Mouse (Mus musculus) G1E (cell line): ENCODE results near the gene Mei4. TPM values are rescaled to one million over a fixed set of nuclear protein-coding genes. Genes with fewer than 3 reads are reported as not detected.

Experiments used
- ATAC-seq: 2 replicates; pipeline ENCODE4 v1.8.0; 2016; ENCODE audit warnings: mild to moderate bottlenecking; ENCODE audit not compliant: insufficient number of reproducible peaks, poor library complexity, low FRiP score, severe bottlenecking; ENCODE audit errors: extremely low read depth
- DNase-seq: peaks from one replicate; pipeline ENCODE4 v3.0.0; 2012; ENCODE audit warnings: low spot score
- H3K27me3 ChIP-seq: 2 replicates; pipeline ENCODE4 v1.6.1; 2012; ENCODE audit warnings: mild to moderate bottlenecking, low read length, inconsistent platforms; ENCODE audit not compliant: insufficient read depth
- H3K36me3 ChIP-seq: replicated peaks from 2 replicates; pipeline ENCODE3; 2012; ENCODE audit warnings: mild to moderate bottlenecking, inconsistent platforms
- H3K4me1 ChIP-seq: 2 replicates; pipeline ENCODE4 v1.6.1; 2012; ENCODE audit warnings: low read depth, low read length, inconsistent platforms, mixed read lengths; ENCODE audit not compliant: insufficient read depth
- H3K4me3 ChIP-seq: 2 replicates; pipeline ENCODE4 v1.5.1; 2012; ENCODE audit warnings: low read depth, mild to moderate bottlenecking, inconsistent platforms, low read length, moderate library complexity, mixed read lengths
- H3K9me3 ChIP-seq: replicated peaks from 2 replicates; pipeline ENCODE4 v1.6.1; 2012; ENCODE audit warnings: inconsistent platforms
- CTCF ChIP-seq: IDR thresholded peaks from 2 replicates; pipeline ENCODE4 v1.5.1; 2012; ENCODE audit warnings: low read depth, low read length, inconsistent platforms, mixed read lengths
- GATA1 ChIP-seq: IDR thresholded peaks from 2 replicates; pipeline ENCODE4 v1.6.1; 2012; ENCODE audit warnings: borderline replicate concordance, low read length, inconsistent platforms, mixed read lengths
- GATA2 ChIP-seq: IDR thresholded peaks from 2 replicates; pipeline ENCODE4 v1.6.1; 2012; ENCODE audit warnings: low read depth, low read length, inconsistent platforms, borderline replicate concordance
- POLR2AphosphoS5 ChIP-seq: IDR thresholded peaks from 2 replicates; pipeline ENCODE4 v1.6.1; 2012; ENCODE audit warnings: low read depth, low read length, inconsistent platforms; ENCODE audit not compliant: insufficient replicate concordance
- TAL1 ChIP-seq: conservative IDR thresholded peaks from 2 replicates; pipeline ENCODE4 v1.6.1; 2012; ENCODE audit warnings: low read depth, low read length, inconsistent platforms, mixed read lengths
- polyA plus RNA-seq: library from polyadenylated mRNA; stranded (reverse); fragments of >175 nt; gene quantifications from 2 replicates; pipeline ENCODE4 v1.2.3, GENCODE M21; 2012
- total RNA-seq, 2 experiments: library from RNA; stranded (forward) in 1 of 2; stranded (reverse) in 1 of 2; fragments of 200-1000 nt in 1 of 2; fragments of >200 nt in 1 of 2; fragmentation: Nextera tagmentation in 1 of 2; gene quantifications; 2 replicates each; pipeline ENCODE4 v1.2.3; 2014 to 2017

Gene Mei4
- total and polyA plus RNA-seq, 3 experiments = 0.51 to 4.6 (median 1.8) TPM

DNA sequence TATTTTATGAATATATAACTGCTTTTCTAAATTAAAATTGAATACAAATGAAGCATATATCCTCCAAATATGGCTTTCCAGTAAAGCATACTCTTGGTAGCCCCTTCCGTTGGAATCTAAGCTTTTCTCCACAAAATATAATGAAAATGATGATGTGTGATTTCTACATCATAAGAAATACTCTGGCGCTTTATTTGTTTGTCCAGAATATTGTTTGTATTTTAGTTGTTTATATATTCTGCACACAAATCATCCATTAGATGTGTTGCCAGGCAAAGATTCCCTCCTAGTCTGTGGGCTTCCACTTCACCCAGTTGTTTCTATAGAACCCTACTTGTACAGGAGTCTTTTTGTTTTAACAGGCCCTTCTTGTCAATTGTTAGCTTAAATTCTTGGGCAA is 211.8 kb downstream of the Mei4 start:
- DNase-seq = no peak
- no peak overlapping the region for H3K4me3 ChIP-seq
- no peaks in the 10 kb centered on the region for H3K27me3 ChIP-seq
- H3K4me1 ChIP-seq = no peaks in the 10 kb centered on the region
- H3K9me3 ChIP-seq = no peaks in the 10 kb centered on the region
- no peak for ATAC-seq
- no peaks in the 10 kb centered on the region for H3K36me3 ChIP-seq
- no peak for TF ChIP-seq CTCF
- TF ChIP-seq POLR2AphosphoS5 = no peak
- TF ChIP-seq TAL1 = no peak
- TF ChIP-seq GATA2 = no peak
- TF ChIP-seq GATA1 = no peak

DNA sequence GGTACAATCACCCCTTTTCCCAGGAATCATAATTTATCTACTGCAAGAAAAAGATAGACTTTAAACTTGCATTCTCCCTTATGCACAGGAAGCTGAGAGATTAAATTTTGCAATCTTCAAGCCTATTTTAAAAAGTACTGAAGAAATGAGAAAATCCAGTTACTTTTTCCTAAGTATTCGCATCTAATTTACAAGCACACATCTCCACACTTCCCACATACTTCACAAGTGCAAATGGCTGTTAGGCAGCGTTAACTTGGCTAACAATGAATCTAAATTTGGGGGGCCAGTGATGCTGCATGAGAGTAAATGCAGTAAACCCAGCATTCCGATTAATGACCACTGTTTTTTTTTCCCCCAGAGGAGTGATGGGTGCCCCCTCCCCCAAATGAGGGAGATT is 232.9 kb downstream of the Mei4 start:
- H3K27me3 ChIP-seq = no peaks in the 10 kb centered on the region
- DNase-seq = no peak
- no peaks in the 10 kb centered on the region for H3K4me1 ChIP-seq
- no peak overlapping the region for H3K4me3 ChIP-seq
- H3K9me3 ChIP-seq = no peaks in the 10 kb centered on the region
- ATAC-seq = no peak
- no peaks in the 10 kb centered on the region for H3K36me3 ChIP-seq
- no peak for TF ChIP-seq GATA1
- TF ChIP-seq CTCF = no peak
- TF ChIP-seq GATA2 = no peak
- no peak for TF ChIP-seq POLR2AphosphoS5
- TF ChIP-seq TAL1 = no peak

DNA sequence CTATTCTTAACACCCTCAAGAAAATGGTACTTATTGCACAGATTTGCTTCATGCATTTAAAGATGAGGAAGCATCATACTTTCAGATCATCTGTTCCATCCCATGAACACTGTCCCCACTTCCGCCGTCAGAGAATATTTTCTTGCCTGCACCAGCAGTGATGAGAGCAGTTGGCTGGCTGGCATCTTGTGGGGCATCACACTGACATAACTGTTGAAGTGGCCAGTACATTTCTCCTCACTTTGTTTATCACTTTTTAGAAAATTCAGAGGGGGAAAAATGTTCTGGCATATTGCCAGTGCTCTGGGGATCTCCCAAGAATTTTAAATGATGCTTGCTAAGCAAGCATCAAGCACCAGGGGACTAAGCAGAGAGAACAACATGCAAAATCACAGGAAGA is 251.4 kb downstream of the Mei4 start:
- H3K4me1 ChIP-seq = no peaks in the 10 kb centered on the region
- TF ChIP-seq POLR2AphosphoS5 = no peak
- no peak for TF ChIP-seq TAL1
- TF ChIP-seq GATA2 = no peak
- no peak for TF ChIP-seq GATA1
- TF ChIP-seq CTCF = no peak
- no peaks in the 10 kb centered on the region for H3K9me3 ChIP-seq
- H3K36me3 ChIP-seq = no peaks in the 10 kb centered on the region
- H3K4me3 ChIP-seq = no peak overlapping the region
- no peak for DNase-seq
- H3K27me3 ChIP-seq = no peaks in the 10 kb centered on the region
- ATAC-seq = no peak

DNA sequence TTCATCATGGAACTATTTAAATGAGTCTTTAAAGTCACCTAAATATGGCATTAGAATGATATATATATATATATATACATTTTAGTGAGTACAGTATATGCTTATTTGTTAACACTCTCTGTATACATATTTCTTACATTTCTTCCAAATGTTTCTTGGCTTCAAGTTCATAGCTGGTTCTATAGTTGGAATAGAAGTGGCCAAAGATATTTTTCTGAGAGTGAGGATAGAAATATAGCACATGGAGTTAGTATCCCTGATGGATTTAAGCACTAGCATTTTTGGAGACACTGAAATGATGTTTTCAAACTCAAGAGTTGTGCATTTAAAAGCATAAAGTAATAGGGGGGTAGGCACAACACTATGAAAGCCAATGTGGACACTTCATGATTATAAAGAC is 272.6 kb downstream of the Mei4 start:
- H3K4me1 ChIP-seq = no peaks in the 10 kb centered on the region
- no peaks in the 10 kb centered on the region for H3K36me3 ChIP-seq
- DNase-seq (no peak), ATAC-seq (no peak)
- H3K9me3 ChIP-seq = no peaks in the 10 kb centered on the region
- no peak for TF ChIP-seq TAL1
- no peak for TF ChIP-seq GATA1
- no peak for TF ChIP-seq POLR2AphosphoS5
- TF ChIP-seq CTCF = no peak
- TF ChIP-seq GATA2 = no peak
- H3K27me3 ChIP-seq = no peaks in the 10 kb centered on the region
- H3K4me3 ChIP-seq = no peak overlapping the region

DNA sequence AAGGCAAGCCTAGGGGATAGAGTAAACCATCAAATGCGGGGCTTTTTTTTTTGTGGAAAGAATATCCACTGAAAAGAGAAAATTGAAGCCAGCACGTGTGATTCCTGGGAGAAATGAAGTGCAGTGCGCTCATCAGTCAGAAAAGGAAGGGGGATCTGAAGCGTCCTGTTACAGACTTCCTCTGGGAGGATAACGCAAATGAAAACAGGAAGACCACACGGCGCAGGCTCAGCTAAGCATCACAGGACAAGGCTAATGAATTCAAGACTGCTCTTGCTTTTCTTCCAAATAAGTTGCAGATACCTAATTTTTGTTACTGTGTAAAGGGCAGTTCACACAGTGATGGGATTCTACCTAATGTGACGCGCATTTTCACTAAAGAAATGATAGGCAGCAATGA is 296.7 kb downstream of the Mei4 start:
- DNase-seq = no peak
- no peak overlapping the region for H3K4me3 ChIP-seq
- ATAC-seq = no peak

DNA sequence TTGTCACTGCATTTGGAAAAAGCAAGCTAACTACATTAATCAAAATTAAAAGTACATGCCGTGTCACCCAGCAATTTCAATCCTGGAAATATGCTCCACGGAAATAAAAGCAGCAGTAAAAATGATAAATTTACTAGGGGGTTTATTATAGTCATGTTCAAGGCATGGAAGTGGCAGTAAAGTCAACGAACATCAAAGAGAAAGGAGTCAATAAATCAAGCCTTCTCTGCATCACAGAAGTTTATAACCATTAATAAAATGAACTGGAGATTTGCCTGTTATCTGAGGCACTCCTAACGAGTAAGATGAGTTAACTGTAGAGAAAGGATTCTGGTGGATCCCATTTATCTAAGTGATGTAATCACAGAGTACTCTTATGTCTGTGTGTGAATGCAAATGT is 298.9 kb downstream of the Mei4 start:
- DNase-seq (no peak), ATAC-seq (no peak)
- no peaks in the 10 kb centered on the region for H3K27me3 ChIP-seq
- H3K4me3 ChIP-seq = no peak overlapping the region
- no peaks in the 10 kb centered on the region for H3K9me3 ChIP-seq
- no peaks in the 10 kb centered on the region for H3K4me1 ChIP-seq
- H3K36me3 ChIP-seq = no peaks in the 10 kb centered on the region
- TF ChIP-seq CTCF (no peak), GATA2 (no peak), POLR2AphosphoS5 (no peak), TAL1 (no peak), GATA1 (no peak)

More for the DNA sequence above, 296.7 kb downstream of the Mei4 start:
- no peaks in the 10 kb centered on the region for H3K4me1 ChIP-seq
- TF ChIP-seq GATA2 (no peak), GATA1 (no peak), CTCF (no peak)
- no peaks in the 10 kb centered on the region for H3K36me3 ChIP-seq
- no peaks in the 10 kb centered on the region for H3K9me3 ChIP-seq
- no peaks in the 10 kb centered on the region for H3K27me3 ChIP-seq

DNA sequence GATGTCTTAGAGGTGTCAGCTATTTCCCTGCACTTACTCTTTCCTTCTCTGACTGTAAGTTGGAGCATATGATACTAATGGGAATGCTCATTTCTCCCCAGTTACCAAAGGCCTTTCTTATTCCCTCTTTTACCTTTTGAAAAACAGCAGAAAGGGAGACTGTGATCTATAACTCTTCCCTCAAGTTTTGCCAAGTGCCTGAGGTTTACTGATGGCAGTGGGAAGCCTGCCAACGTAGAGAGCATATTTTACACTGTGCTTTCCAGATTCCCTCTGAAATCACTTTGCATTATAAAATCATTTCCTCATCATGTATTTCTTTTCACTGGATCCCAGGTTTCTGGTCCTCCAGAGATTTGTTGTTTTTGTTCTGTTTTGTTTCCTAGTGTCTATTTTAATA is 354.5 kb downstream of the Mei4 start:
- H3K27me3 ChIP-seq = no peaks in the 10 kb centered on the region
- no peaks in the 10 kb centered on the region for H3K9me3 ChIP-seq
- DNase-seq = no peak
- H3K4me3 ChIP-seq = no peak overlapping the region
- no peaks in the 10 kb centered on the region for H3K4me1 ChIP-seq
- ATAC-seq = no peak
- TF ChIP-seq GATA2 = no peak
- no peak for TF ChIP-seq GATA1
- no peak for TF ChIP-seq POLR2AphosphoS5
- TF ChIP-seq CTCF = no peak
- no peak for TF ChIP-seq TAL1
- no peaks in the 10 kb centered on the region for H3K36me3 ChIP-seq
